Mouse (Mus musculus) lung, adult 2 months (tissue): ENCODE measurements at regions not wholly inside any gene's neighbourhood (a gene's known extent, or its start where the extent isn't known, plus 50 kb on each side); places are given as distances from the start of the nearest gene placed in this dataset.

Source experiments
- CTCF ChIP-seq: fragments of 200-500 bp; IDR thresholded peaks from 2 replicates; pipeline ENCODE4 v1.5.1; 2011; ENCODE audit warnings: mild to moderate bottlenecking, low read length, control low read depth; ENCODE audit not compliant: insufficient read depth
- POLR2A ChIP-seq: fragments of 200-500 bp; IDR thresholded peaks from 2 replicates; pipeline ENCODE4 v1.6.1; 2011; ENCODE audit warnings: low read depth, mild to moderate bottlenecking, control low read depth, low read length, borderline replicate concordance; ENCODE audit errors: extremely low read depth

GRCm38 (mm10) chr3:21950571-21950970 is 125.9 kb upstream of the Tbl1xr1 start:
- TF ChIP-seq CTCF (no peak), POLR2A (no peak)
